Mouse (Mus musculus) hindbrain, embryonic 14.5 days (tissue): ENCODE measurements around the gene Scn2b. TPM values are rescaled to one million over a fixed set of nuclear protein-coding genes. Genes with fewer than 3 reads are reported as not detected.
A peak's percentile ranks its signal among the peaks of the same experiment; 100 is the strongest.

ENCODE experiments used
- ATAC-seq: fragments of 200-750 bp; cut with Nextera tagmentation; 2 replicates; pipeline ENCODE4 v1.8.0; 2017; ENCODE audit warnings: moderate number of reproducible peaks, mild to moderate bottlenecking, moderate TSS enrichment, moderate library complexity; ENCODE audit not compliant: low FRiP score
- DNase-seq: peaks from one replicate; pipeline ENCODE4 v3.0.0-alpha.2; 2015; ENCODE audit warnings: low spot score
- H3K27ac ChIP-seq: fragments of 300-500 bp; sonication (generic); 2 replicates; pipeline ENCODE4 v1.5.1; 2014; ENCODE audit warnings: mild to moderate bottlenecking, moderate library complexity
- H3K27me3 ChIP-seq: fragments of 300-500 bp; sonication (generic); 2 replicates; pipeline ENCODE4 v1.6.1; 2014; ENCODE audit warnings: mild to moderate bottlenecking, low read length, mixed read lengths; ENCODE audit not compliant: control insufficient read depth, insufficient read depth
- H3K36me3 ChIP-seq: fragments of 300-500 bp; sonication (generic); replicated peaks from 2 replicates; pipeline ENCODE4 v1.6.1; 2014; ENCODE audit not compliant: control insufficient read depth, insufficient read depth
- H3K4me1 ChIP-seq: fragments of 300-500 bp; sonication (generic); replicated peaks from 2 replicates; pipeline ENCODE4 v1.6.1; 2014; ENCODE audit warnings: antibody characterized with exemption, low read length, mixed read lengths; ENCODE audit not compliant: control insufficient read depth, insufficient read depth
- H3K4me2 ChIP-seq: fragments of 300-500 bp; sonication (generic); replicated peaks from 2 replicates; pipeline ENCODE4 v1.6.1; 2014; ENCODE audit warnings: mild to moderate bottlenecking, moderate library complexity
- H3K4me3 ChIP-seq: fragments of 300-500 bp; sonication (generic); replicated peaks from 2 replicates; pipeline ENCODE4 v1.5.1; 2014; ENCODE audit warnings: mild to moderate bottlenecking, low read length
- H3K9ac ChIP-seq: fragments of 300-500 bp; sonication (generic); 2 replicates; pipeline ENCODE4 v1.6.1; 2014
- H3K9me3 ChIP-seq: fragments of 300-500 bp; sonication (generic); 2 replicates; pipeline ENCODE4 v1.6.1; 2016; ENCODE audit warnings: low read length; ENCODE audit not compliant: control insufficient read depth
- WGBS: fragments of 180-500 bp; shearing (Covaris S2); extraction: QIAGEN DNeasy Blood & Tissue Kit; methylation state at CpG from one replicate; pipeline ENCODE4 v1.1.7; 2014; 5-methylcytosine and 5-hydroxymethylcytosine counted together
- polyA plus RNA-seq: library from polyadenylated mRNA; unstranded; fragments of >200 nt; fragmentation: Nextera tagmentation; extraction: Ambion mirVana; gene quantifications from 2 replicates; pipeline ENCODE4 v1.2.1, GENCODE M21; 2014

The Scn2b gene
- polyA plus RNA-seq, 1 experiment from 2014 or later = 8.1 TPM

DNA sequence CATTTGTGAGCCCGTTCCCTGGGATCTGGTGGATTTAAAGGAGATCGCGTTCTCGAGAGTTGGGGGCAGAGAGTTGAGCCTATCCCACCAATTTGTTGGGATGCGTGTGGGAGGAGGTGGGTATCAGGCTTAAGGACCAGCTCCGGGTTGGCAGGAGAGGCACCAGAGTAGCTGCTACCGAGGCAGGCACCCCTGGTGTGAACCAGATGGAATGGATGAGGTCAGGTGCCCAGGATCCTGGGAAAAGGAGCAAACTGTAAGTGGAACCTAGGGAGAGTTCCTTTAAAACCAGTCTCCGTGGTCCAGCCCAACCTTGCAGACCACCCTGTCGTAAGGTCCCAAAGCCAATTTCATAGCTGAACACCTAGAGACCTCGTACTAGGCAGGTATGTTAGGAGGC, 970 bp downstream of the Scn2b start:
- ATAC-seq = no peak
- Histone ChIP-seq H3K4me1 (peaks cover 29% of the 10 kb centered on the region), H3K27me3 (no peaks in the 10 kb centered on the region), H3K4me3 (peak overlapping the region; percentile 69), H3K4me2 (peak overlapping the region; percentile 74), H3K9ac (peak overlapping the region; percentile 82), H3K36me3 (no peaks in the 10 kb centered on the region), H3K27ac (peak overlapping the region; percentile 21; the same call in 1 of the 2 replicates), H3K9me3 (no peaks in the 10 kb centered on the region)
- 26% methylated on average over 10 of the region's 10 CpGs for WGBS
- DNase-seq = no peak

DNA sequence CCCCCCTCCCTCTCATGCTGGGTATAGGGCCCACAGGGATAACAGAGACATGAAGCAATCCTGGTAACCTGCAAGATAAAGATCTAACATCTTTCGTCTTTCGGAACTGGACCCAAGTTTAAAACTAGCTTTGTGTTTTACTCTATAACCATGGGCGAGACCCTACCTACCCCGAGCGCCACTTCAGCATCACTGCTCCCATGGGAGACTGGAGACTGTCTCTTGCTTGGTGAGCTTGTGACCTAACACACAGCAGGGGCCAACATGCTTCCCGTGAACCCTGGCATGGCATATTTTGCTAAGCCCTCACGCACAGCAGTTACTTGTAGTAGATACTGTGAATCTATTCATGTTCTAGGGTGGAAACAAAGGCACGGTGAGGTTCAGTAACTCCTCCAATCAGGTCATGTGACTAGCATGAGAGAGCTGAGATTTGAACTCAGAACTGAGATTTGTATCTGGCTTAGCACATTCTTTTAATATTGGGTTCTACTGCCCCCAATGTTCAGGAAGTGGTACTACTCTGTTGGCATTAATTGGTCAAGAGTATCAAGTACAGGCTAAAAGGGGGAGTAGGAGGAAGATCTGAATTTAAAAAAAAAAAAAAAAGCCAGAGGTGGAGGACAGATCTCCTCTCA, 1.9 kb downstream of the Scn2b start:
- DNase-seq = no peak
- Histone ChIP-seq H3K4me2 (peak overlapping the region; percentile 74), H3K4me1 (peaks cover 29% of the 10 kb centered on the region), H3K9ac (peak overlapping the region; percentile 82; the same call in 1 of the 2 replicates), H3K36me3 (no peaks in the 10 kb centered on the region), H3K9me3 (no peaks in the 10 kb centered on the region), H3K27ac (no peak overlapping the region), H3K27me3 (no peaks in the 10 kb centered on the region), H3K4me3 (peak overlapping the region; percentile 69)
- ATAC-seq = no peak
- WGBS = 94% methylated on average over 8 of the region's 8 CpGs

DNA sequence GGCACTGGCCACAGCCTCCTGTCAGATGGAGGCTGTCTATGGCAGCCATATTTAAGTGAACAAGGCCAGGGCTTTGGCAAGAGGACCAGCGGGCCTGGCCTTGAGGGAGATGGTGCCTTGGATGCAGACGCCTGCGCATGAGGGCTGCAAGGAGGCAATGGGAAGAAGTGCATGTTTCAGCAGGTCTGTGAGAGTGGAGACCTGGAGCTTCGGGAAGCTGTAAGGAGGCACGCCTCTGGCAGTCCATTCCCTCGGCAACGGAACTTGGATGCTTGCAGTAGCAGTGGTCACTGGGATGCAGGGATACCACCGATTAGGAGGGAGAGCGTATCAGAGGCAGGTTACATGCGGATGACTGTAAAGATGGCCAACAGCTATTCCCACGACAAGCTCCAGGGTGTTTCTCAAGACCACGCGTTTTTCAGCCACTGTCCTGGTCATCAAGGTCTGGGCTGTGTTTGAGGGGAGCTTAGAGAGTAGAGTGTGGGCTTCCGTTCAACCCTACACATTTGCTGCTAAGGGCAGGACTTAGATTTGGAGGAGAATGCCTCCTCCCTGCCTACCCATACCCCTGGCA, 2.5 kb downstream of the Scn2b start:
- Histone ChIP-seq H3K4me2 (no peak overlapping the region), H3K27ac (no peak overlapping the region), H3K4me1 (peaks cover 29% of the 10 kb centered on the region), H3K4me3 (no peak overlapping the region), H3K9ac (no peak overlapping the region), H3K9me3 (no peaks in the 10 kb centered on the region), H3K36me3 (0 out of 2 replicates have a peak, but pooled peaks cover 3% of the 10 kb centered on the region), H3K27me3 (no peaks in the 10 kb centered on the region)
- no peak for ATAC-seq
- DNase-seq = no peak
- 92% methylated on average over 14 of the region's 14 CpGs for WGBS

DNA sequence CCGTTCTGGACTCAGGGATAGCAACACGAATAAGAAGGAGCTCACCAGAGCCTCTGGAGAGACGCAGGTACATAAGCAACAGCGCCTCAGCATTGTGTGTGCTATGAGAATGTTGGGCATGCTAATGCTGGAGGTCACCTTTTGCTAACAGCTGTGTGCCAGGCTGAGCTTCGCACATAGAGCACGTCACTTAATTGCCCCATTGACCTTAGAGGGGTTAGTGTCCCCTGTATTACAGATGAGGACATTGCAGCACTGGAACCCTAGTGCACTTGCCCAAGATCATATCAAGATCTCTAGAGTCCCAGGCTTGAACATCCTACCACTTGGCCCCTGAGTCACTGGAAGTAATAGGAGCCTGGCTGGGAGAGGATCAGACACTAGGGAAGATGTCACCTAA, 3.0 kb downstream of the Scn2b start:
- Histone ChIP-seq H3K27me3 (no peaks in the 10 kb centered on the region), H3K4me2 (no peak overlapping the region), H3K36me3 (peaks cover 7% of the 10 kb centered on the region), H3K27ac (no peak overlapping the region), H3K9ac (no peak overlapping the region), H3K4me3 (no peak overlapping the region), H3K4me1 (peaks cover 29% of the 10 kb centered on the region), H3K9me3 (no peaks in the 10 kb centered on the region)
- no peak for ATAC-seq
- DNase-seq = no peak
- 86% methylated on average over 6 of the region's 6 CpGs for whole genome bisulfite sequencing

DNA sequence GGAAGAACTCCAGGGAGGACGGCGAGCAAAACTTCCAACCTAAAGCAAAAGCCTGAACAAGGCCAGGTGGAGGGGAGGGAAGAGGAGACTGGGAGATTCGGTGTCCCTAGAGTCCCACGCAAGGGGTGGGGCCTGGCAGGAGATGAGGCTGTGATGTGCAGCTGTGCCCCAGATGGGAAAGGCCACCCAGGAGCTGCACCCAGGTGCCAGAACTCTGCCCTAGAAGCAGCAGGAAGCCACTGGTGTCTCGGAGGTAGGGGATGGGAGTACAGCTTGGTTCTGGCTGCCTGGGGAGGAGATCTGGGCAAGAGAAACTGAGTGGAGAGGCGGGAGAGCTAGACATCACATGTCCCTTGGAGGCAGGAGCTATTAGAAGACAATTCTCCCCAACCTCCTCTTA, 3.4 kb downstream of the Scn2b start:
- H3K36me3 ChIP-seq = peaks cover 11% of the 10 kb centered on the region
- H3K4me2 ChIP-seq = no peak overlapping the region
- 59% methylated on average over 6 of the region's 6 CpGs for WGBS
- H3K27ac ChIP-seq = no peak overlapping the region
- peaks cover 27% of the 10 kb centered on the region for H3K4me1 ChIP-seq
- H3K4me3 ChIP-seq = no peak overlapping the region
- no peaks in the 10 kb centered on the region for H3K9me3 ChIP-seq
- no peak for DNase-seq
- H3K9ac ChIP-seq = no peak overlapping the region
- ATAC-seq = no peak
- H3K27me3 ChIP-seq = no peaks in the 10 kb centered on the region

DNA sequence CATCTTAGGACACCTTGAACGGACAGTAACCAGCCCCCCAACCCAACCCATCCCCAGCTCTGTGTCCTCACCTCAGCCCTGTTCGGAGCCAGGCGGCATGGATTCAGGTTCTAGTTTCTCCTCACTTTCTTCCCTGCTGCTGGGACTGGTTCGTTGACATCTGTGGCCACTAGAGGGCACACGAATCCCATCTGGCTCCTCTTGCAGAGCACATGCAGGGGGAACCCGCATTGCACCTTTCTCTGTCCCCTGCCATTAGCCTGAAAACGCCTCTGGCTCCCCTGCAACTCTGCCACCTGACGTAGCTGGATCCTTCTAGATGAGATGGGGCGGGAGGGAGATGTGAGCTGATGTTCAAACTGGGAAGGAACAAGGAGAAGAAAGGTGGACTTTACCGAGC, 4.2 kb downstream of the Scn2b start:
- Histone ChIP-seq H3K9ac (peak overlapping the region; percentile 42), H3K27ac (no peak overlapping the region), H3K36me3 (peaks cover 18% of the 10 kb centered on the region), H3K4me3 (0 out of 2 replicates have a peak overlapping the region, but pooled peaks have one; percentile 6), H3K9me3 (no peaks in the 10 kb centered on the region), H3K27me3 (no peaks in the 10 kb centered on the region), H3K4me1 (peaks cover 24% of the 10 kb centered on the region), H3K4me2 (peak overlapping the region; percentile 44)
- 7% methylated on average over 10 of the region's 10 CpGs for WGBS
- DNase-seq (peak; percentile 77), ATAC-seq (peak; percentile 52)

DNA sequence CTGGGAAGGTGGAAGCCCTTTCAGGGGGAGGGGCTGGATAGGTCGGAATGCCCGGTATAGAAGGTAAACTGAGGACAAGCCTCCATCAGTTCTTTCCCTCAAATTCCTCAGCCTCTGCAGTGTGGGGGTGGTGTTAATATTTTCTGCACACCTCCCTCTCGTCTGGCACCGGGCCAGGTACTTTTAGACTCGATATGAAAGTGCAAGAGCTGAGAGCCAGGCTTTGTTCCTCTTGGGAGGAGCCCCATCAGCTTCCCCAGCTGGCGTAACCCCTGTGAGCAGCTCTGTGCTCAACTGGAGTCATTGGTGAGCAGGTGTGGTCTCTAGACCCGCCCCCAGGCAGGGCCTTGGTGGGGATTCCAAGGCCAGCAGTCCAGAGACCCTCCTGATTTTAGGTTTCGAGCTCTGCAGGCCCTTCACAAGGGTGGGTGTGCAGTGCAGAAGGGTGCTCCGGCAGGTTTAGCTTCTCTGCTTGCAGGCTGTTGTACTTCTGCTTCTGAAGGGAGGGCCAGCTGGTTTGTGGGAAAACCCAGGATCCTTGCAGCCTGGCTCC, 4.7 kb downstream of the Scn2b start:
- Histone ChIP-seq H3K36me3 (peaks cover 21% of the 10 kb centered on the region), H3K27me3 (no peaks in the 10 kb centered on the region), H3K27ac (no peak overlapping the region), H3K4me1 (peaks cover 24% of the 10 kb centered on the region), H3K4me3 (0 out of 2 replicates have a peak overlapping the region, but pooled peaks have one; percentile 6), H3K4me2 (peak overlapping the region; percentile 44), H3K9ac (peak overlapping the region; percentile 42), H3K9me3 (no peaks in the 10 kb centered on the region)
- DNase-seq = no peak
- no peak for ATAC-seq
- WGBS = 25% methylated on average over 9 of the region's 9 CpGs

DNA sequence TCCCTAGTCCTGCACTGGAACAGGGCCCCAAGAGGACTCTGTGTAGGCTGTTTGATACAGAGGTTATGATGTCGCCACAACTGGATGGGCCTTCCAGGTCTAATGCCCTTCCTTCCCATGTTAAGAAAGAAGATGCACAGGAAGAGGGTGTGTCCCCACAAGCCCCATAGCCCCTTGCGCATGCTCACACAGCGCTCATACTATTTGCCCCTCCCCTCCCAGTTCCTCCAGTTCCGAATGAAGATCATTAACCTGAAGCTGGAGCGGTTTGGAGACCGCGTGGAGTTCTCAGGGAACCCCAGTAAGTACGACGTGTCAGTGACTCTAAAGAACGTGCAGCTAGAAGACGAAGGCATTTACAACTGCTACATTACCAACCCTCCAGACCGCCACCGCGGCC, 7.6 kb downstream of the Scn2b start:
- DNase-seq = no peak
- Histone ChIP-seq H3K9me3 (no peaks in the 10 kb centered on the region), H3K27me3 (no peaks in the 10 kb centered on the region), H3K4me3 (no peak overlapping the region), H3K4me1 (peaks cover 13% of the 10 kb centered on the region), H3K27ac (no peak overlapping the region), H3K4me2 (no peak overlapping the region), H3K9ac (no peak overlapping the region), H3K36me3 (peaks cover 21% of the 10 kb centered on the region)
- ATAC-seq = no peak
- 90% methylated on average over 14 of the region's 14 CpGs for WGBS

DNA sequence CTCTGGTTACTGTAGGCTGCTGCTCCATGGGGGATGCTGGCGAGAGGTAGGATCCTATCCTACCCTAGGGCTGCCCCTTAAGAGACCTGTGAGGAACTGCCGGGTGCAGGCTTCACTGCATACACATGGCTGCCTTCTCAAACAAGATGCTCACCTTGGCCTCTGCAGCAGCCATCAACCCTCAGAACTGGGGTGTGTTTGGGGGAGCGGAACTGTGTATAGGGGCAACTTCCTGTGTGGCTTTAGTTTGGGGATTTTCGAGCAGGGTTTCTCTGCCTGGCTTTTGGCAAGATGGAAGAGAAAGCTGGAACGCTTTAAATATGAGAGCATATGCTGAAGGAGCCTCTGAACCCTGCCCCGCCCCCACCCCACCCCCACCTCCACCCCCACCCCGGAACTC, 9.4 kb downstream of the Scn2b start:
- H3K4me1 ChIP-seq = peaks cover 7% of the 10 kb centered on the region
- peaks cover 21% of the 10 kb centered on the region for H3K36me3 ChIP-seq
- H3K4me3 ChIP-seq = no peak overlapping the region
- no peak overlapping the region for H3K27ac ChIP-seq
- WGBS = 62% methylated on average over 7 of the region's 7 CpGs
- H3K4me2 ChIP-seq = no peak overlapping the region
- H3K27me3 ChIP-seq = no peaks in the 10 kb centered on the region
- no peaks in the 10 kb centered on the region for H3K9me3 ChIP-seq
- no peak overlapping the region for H3K9ac ChIP-seq
- DNase-seq = no peak
- no peak for ATAC-seq
